Mouse (Mus musculus) midbrain, postnatal 0 days (tissue): ENCODE data around the gene 1110002E22Rik. TPM values are rescaled to one million over a fixed set of nuclear protein-coding genes. Genes with fewer than 3 reads are reported as not detected.
A peak's percentile ranks its signal among the peaks of the same experiment; 100 is the strongest.

Experiments
- ATAC-seq: fragments of 200-750 bp; cut with Nextera tagmentation; 2 replicates; pipeline ENCODE4 v1.8.0; 2017; ENCODE audit warnings: moderate number of reproducible peaks, mild to moderate bottlenecking, moderate TSS enrichment, moderate library complexity; ENCODE audit not compliant: low FRiP score
- DNase-seq: peaks from one replicate; pipeline ENCODE4 v3.0.0-alpha.2; 2015; ENCODE audit warnings: low spot score
- H3K27ac ChIP-seq: fragments of 300-500 bp; sonication (generic); 2 replicates; pipeline ENCODE4 v1.5.1; 2014; ENCODE audit warnings: low read depth, mild to moderate bottlenecking, low read length, mixed read lengths
- H3K27me3 ChIP-seq: fragments of 300-500 bp; sonication (generic); 2 replicates; pipeline ENCODE4 v1.6.1; 2014; ENCODE audit warnings: low read length, control low read depth, mixed read lengths; ENCODE audit not compliant: insufficient read depth
- H3K36me3 ChIP-seq: fragments of 300-500 bp; sonication (generic); 2 replicates; pipeline ENCODE4 v1.6.1; 2014; ENCODE audit warnings: low read length, control low read depth, mixed read lengths; ENCODE audit not compliant: insufficient read depth
- H3K4me1 ChIP-seq: fragments of 300-500 bp; sonication (generic); 2 replicates; pipeline ENCODE4 v1.6.1; 2014; ENCODE audit warnings: mild to moderate bottlenecking, control low read depth, antibody characterized with exemption, low read length, mixed read lengths; ENCODE audit not compliant: insufficient read depth
- H3K4me2 ChIP-seq: fragments of 300-500 bp; sonication (generic); 2 replicates; pipeline ENCODE4 v1.6.1; 2014; ENCODE audit warnings: low read depth, mild to moderate bottlenecking, low read length, mixed read lengths; ENCODE audit not compliant: poor library complexity, severe bottlenecking
- H3K4me3 ChIP-seq: fragments of 300-500 bp; sonication (generic); 2 replicates; pipeline ENCODE4 v1.5.1; 2014; ENCODE audit warnings: low read depth, mild to moderate bottlenecking, low read length, moderate library complexity
- H3K9ac ChIP-seq: fragments of 300-500 bp; sonication (generic); replicated peaks from 2 replicates; pipeline ENCODE4 v1.6.1; 2014; ENCODE audit warnings: mild to moderate bottlenecking, low read length, moderate library complexity, mixed read lengths; ENCODE audit not compliant: poor library complexity, severe bottlenecking
- H3K9me3 ChIP-seq: fragments of 300-500 bp; sonication (generic); 2 replicates; pipeline ENCODE4 v1.6.1; 2016; ENCODE audit warnings: low read length, control low read depth
- CTCF ChIP-seq: IDR thresholded peaks from 2 replicates; pipeline ENCODE4 v1.5.1; 2016; ENCODE audit warnings: antibody characterized with exemption, mild to moderate bottlenecking
- WGBS: fragments of 180-500 bp; shearing (Covaris S2); extraction: QIAGEN DNeasy Blood & Tissue Kit; methylation state at CpG from one replicate; pipeline ENCODE4 v1.1.7; 2014; 5-methylcytosine and 5-hydroxymethylcytosine counted together
- polyA plus RNA-seq: library from polyadenylated mRNA; unstranded; fragments of >200 nt; fragmentation: Nextera tagmentation; extraction: Ambion mirVana; gene quantifications from 2 replicates; pipeline ENCODE4 v1.2.1, GENCODE M21; 2015
- total RNA-seq: library from RNA; depleted of rRNA; stranded (reverse); fragments of >200 nt; gene quantifications from 2 replicates; pipeline ENCODE4 v1.2.3, GENCODE M21; 2014; rRNA removed

1110002E22Rik gene
- 0.11 and 0.24 TPM in 2 replicates for total RNA-seq
- polyA plus RNA-seq: 0.04 and 0.05 TPM in 2 replicates

DNA sequence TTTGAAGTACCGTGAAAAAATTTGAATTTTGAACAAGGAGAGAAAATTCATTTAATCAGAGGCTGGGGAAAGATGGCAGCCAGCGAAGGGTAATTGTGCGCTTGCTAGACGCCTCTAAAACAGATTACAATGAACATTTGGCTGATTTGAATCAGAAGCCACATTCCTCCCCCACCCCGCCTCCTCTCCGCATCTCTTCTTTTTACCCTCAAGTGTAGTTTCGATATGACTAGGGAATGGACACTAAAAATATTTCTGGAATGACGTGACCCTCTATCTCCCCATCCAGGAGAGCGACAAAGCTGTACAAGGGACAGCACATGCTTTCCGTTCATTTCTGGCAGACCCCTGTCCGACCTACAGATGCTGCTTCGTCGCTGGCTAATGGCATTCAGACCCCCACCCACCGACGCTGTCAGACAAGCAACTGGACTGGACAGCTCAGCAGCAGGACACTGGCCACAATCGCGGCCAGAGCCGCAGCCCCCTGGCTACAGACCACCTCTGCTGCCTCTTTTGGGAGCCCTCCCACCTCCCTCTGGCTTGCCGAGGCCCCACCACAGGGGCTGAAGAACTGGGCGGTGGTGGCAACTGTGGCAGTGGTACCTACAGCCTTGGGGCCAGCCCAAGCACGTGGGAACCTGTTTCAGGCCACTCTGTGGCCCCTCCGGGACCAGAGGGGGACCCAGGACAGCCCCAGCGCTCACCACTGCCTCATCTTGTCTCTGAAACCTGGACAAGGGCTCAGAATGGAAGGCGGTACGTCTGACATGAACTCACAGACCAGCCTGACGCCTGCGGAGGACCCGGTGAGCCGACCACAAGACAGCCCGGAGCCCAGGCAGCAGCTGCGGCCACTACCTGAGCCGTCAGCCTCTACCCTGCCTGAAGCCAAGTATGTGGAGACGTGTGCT is at the start of gene 1110002E22Rik:
1110002E22Rik (plus strand) TSS at position 321 of the 914 bp plus-strand sequence.
- Histone ChIP-seq H3K27ac (no peak within 1 kb of the TSS), H3K9me3 (no peaks in the 10 kb centered on the region), H3K4me2 (no peak within 1 kb of the TSS), H3K4me1 (no peaks in the 10 kb centered on the region), H3K4me3 (no peak within 1 kb of the TSS), H3K36me3 (no peaks in the 10 kb centered on the region), H3K9ac (no peak within 1 kb of the TSS), H3K27me3 (no peaks in the 10 kb centered on the region)
- DNase-seq (no peak), ATAC-seq (no peak)
- WGBS: 75% methylated on average over 33 of the region's 33 CpGs
- no peak for TF ChIP-seq CTCF

DNA sequence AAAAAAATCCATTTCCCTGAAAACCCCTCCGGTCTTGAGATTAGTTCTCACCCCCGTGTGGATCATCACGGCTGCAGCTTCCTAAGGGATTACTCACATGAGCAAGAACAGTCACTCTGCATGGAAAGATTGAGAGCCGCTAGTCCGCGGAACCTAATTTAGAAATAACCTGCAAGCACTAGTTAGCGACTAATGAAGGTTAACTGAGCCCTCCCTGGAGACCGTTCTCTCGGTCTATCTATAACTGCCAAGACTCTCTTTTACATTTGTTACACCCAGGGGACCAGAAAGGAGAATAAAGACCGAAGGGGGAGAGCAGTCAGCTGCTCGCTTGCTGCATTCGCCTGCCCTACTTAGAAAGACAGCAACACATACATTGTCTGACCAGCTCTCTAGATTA is 48.0 kb upstream of the 1110002E22Rik start:
- TF ChIP-seq CTCF: no peak
- 0 out of 2 replicates have a peak, but pooled peaks cover 4% of the 10 kb centered on the region for H3K9me3 ChIP-seq
- H3K4me2 ChIP-seq: peak overlapping the region; percentile 28
- no peak overlapping the region; the same call in 1 of the 2 replicates for H3K9ac ChIP-seq
- WGBS: 45% methylated on average over 12 of the region's 12 CpGs
- DNase-seq (peak; percentile 70), ATAC-seq (peak; percentile 34; the same call in 1 of the 2 replicates)
- H3K4me1 ChIP-seq: no peaks in the 10 kb centered on the region
- peak overlapping the region; percentile 8; the same call in 1 of the 2 replicates for H3K4me3 ChIP-seq
- no peaks in the 10 kb centered on the region for H3K36me3 ChIP-seq
- peak overlapping the region; percentile 34; the same call in 1 of the 2 replicates for H3K27ac ChIP-seq
- no peaks in the 10 kb centered on the region for H3K27me3 ChIP-seq

DNA sequence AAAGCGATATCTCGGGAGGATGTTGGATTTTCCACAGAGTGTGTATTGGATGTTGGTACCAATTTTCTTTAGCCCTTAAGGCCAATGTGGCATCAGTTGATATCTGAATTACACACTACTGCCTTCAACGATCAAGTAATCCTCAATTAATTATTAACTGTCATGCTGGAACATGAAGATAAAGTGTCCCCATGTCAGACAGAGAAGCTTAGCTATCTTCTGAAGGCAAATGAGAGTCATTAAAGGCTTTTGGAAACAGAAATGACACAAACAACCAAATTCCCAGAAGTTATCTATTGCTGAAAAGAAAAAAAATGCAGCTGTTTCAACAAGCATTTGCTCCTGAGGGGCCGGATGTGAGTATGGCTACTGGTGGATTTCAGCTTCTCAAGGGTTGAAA is 42.8 kb upstream of the 1110002E22Rik start:
- no peak for TF ChIP-seq CTCF

DNA sequence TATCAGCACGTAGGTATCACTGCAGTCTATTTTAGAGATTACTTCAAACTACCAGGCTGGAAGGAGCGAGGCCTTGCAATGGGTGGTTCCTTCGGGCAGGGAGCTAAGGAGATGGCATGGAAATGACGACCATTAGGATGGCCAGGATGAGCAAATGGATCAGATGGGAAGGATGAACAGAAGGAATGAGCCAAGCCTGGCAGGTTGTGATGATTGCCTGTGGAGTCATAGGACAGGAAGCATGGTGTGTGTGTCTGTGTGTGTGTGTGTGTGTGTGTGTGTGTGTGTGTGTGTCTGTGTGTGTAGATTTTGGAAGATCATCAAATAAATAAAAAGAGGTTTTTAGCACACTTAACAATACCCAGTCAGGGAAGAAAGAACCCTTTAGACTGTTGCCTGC is 42.2 kb upstream of the 1110002E22Rik start:
- H3K27ac ChIP-seq: no peak overlapping the region
- 0 out of 2 replicates have a peak, but pooled peaks cover 4% of the 10 kb centered on the region for H3K9me3 ChIP-seq
- no peaks in the 10 kb centered on the region for H3K27me3 ChIP-seq
- WGBS: 72% methylated on average over 4 of the region's 4 CpGs
- no peak overlapping the region for H3K4me2 ChIP-seq
- no peaks in the 10 kb centered on the region for H3K4me1 ChIP-seq
- no peak overlapping the region for H3K4me3 ChIP-seq
- no peaks in the 10 kb centered on the region for H3K36me3 ChIP-seq
- no peak overlapping the region for H3K9ac ChIP-seq
- ATAC-seq (no peak), DNase-seq (no peak)
- no peak for TF ChIP-seq CTCF

More for the DNA sequence above, 42.8 kb upstream of the 1110002E22Rik start:
- WGBS: 59% methylated on average over 4 of the region's 4 CpGs
- no peaks in the 10 kb centered on the region for H3K36me3 ChIP-seq
- DNase-seq (no peak), ATAC-seq (no peak)
- no peak overlapping the region for H3K4me3 ChIP-seq
- no peak overlapping the region for H3K27ac ChIP-seq
- H3K4me2 ChIP-seq: no peak overlapping the region
- H3K9me3 ChIP-seq: 0 out of 2 replicates have a peak, but pooled peaks cover 4% of the 10 kb centered on the region
- no peaks in the 10 kb centered on the region for H3K27me3 ChIP-seq
- no peaks in the 10 kb centered on the region for H3K4me1 ChIP-seq
- H3K9ac ChIP-seq: no peak overlapping the region

DNA sequence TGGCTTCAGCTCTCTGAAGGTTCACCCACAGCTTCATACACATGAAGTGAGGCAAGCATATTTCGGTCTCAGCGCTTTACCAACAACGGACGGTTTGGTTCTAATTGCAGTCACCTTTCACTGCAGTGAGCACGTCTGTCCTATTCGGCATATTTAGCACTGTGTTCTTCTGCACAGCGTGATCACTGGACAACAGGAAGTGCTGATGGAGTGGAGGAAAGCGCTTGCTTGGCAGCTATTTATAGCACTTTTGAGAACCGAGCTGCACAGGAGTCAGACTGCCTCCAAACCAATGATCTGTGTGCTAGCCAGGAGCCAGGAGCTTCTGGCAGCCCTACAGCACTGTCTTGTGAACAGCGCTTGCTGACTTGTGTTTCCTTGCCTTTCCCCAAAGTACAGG is 38.6 kb upstream of the 1110002E22Rik start:
- WGBS: 80% methylated on average over 10 of the region's 10 CpGs
- TF ChIP-seq CTCF: no peak
- Histone ChIP-seq H3K27ac (no peak overlapping the region), H3K27me3 (no peaks in the 10 kb centered on the region), H3K4me1 (no peaks in the 10 kb centered on the region), H3K36me3 (no peaks in the 10 kb centered on the region), H3K9ac (no peak overlapping the region), H3K9me3 (no peaks in the 10 kb centered on the region), H3K4me3 (no peak overlapping the region), H3K4me2 (no peak overlapping the region)
- DNase-seq (peak; percentile 63), ATAC-seq (no peak)
